Mouse (Mus musculus) forebrain, embryonic 15.5 days (tissue): ENCODE measurements around the gene Hnrnpa3. TPM values are rescaled to one million over a fixed set of nuclear protein-coding genes. Genes with fewer than 3 reads are reported as not detected.

Experiments used
- ATAC-seq: fragments of 200-750 bp; cut with Nextera tagmentation; replicated peaks from 2 replicates; pipeline ENCODE4 v1.8.0; 2017; ENCODE audit warnings: mild to moderate bottlenecking, moderate TSS enrichment, moderate library complexity
- H3K27ac ChIP-seq: fragments of 300-500 bp; sonication (generic); replicated peaks from 2 replicates; pipeline ENCODE4 v1.5.1; 2015; ENCODE audit warnings: mild to moderate bottlenecking, inconsistent platforms
- H3K27me3 ChIP-seq: fragments of 300-500 bp; sonication (generic); 2 replicates; pipeline ENCODE4 v1.6.1; 2015; ENCODE audit warnings: inconsistent platforms
- H3K36me3 ChIP-seq: fragments of 300-500 bp; sonication (generic); 2 replicates; pipeline ENCODE4 v1.6.1; 2015; ENCODE audit warnings: mild to moderate bottlenecking, inconsistent platforms
- H3K4me1 ChIP-seq: fragments of 300-500 bp; sonication (generic); 2 replicates; pipeline ENCODE4 v1.6.1; 2015; ENCODE audit warnings: inconsistent platforms
- H3K4me2 ChIP-seq: fragments of 300-500 bp; sonication (generic); replicated peaks from 2 replicates; pipeline ENCODE4 v1.6.1; 2015; ENCODE audit warnings: mild to moderate bottlenecking, inconsistent platforms
- H3K4me3 ChIP-seq: fragments of 300-500 bp; sonication (generic); 2 replicates; pipeline ENCODE4 v1.5.1; 2015; ENCODE audit warnings: mild to moderate bottlenecking, inconsistent platforms
- H3K9ac ChIP-seq: fragments of 300-500 bp; sonication (generic); replicated peaks from 2 replicates; pipeline ENCODE4 v1.6.1; 2015; ENCODE audit warnings: mild to moderate bottlenecking, inconsistent platforms
- H3K9me3 ChIP-seq: fragments of 300-500 bp; sonication (generic); 2 replicates; pipeline ENCODE4 v1.6.1; 2016; ENCODE audit warnings: inconsistent platforms
- WGBS: fragments of 180-500 bp; shearing (Covaris S2); methylation state at CpG from one replicate; pipeline ENCODE4 v1.1.7; 2015; ENCODE audit warnings: mixed read lengths; 5-methylcytosine and 5-hydroxymethylcytosine counted together
- polyA plus RNA-seq: library from polyadenylated mRNA; unstranded; fragments of >200 nt; fragmentation: Nextera tagmentation; extraction: Ambion mirVana; gene quantifications from 2 replicates; pipeline ENCODE4 v1.2.1, GENCODE M21; 2015

Hnrnpa3 gene
- polyA plus RNA-seq, 1 experiment from 2014 or later, result 256 TPM

DNA sequence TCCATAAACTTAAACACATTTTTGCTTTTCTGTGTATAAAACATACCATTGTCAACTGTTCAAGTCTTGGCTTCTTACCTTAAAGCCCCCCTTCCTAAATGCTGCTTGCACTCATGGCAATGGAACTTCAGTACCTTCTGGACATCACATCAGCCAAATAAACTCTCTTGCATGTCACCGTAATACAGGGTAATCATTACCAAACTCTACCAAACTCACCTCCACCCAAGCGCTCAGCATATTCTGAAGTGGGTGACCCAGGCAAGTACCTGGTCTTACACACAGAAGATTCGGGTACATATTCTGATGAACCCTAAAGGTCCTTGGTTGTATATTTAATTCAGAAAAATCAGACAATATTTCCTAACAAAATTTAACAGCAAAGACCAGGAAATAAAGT lies 41.5 kb downstream of the Hnrnpa3 start:
- Histone ChIP-seq H3K27ac (no peak overlapping the region), H3K9me3 (no peaks in the 10 kb centered on the region), H3K4me1 (peaks cover 25% of the 10 kb centered on the region), H3K4me2 (no peak overlapping the region), H3K27me3 (no peaks in the 10 kb centered on the region), H3K36me3 (no peaks in the 10 kb centered on the region), H3K4me3 (no peak overlapping the region), H3K9ac (no peak overlapping the region)
- WGBS, result 97% methylated on average over 3 of the region's 3 CpGs
- no peak for ATAC-seq

GRCm38 (mm10) chr2:75701207-75701606 lies 42.1 kb downstream of the Hnrnpa3 start:
- Histone ChIP-seq H3K9ac (no peak overlapping the region), H3K36me3 (no peaks in the 10 kb centered on the region), H3K4me1 (peaks cover 27% of the 10 kb centered on the region), H3K4me3 (no peak overlapping the region), H3K9me3 (no peaks in the 10 kb centered on the region), H3K27ac (no peak overlapping the region), H3K27me3 (no peaks in the 10 kb centered on the region), H3K4me2 (no peak overlapping the region)
- 73% methylated on average over 3 of the region's 3 CpGs for WGBS
- no peak for ATAC-seq

DNA sequence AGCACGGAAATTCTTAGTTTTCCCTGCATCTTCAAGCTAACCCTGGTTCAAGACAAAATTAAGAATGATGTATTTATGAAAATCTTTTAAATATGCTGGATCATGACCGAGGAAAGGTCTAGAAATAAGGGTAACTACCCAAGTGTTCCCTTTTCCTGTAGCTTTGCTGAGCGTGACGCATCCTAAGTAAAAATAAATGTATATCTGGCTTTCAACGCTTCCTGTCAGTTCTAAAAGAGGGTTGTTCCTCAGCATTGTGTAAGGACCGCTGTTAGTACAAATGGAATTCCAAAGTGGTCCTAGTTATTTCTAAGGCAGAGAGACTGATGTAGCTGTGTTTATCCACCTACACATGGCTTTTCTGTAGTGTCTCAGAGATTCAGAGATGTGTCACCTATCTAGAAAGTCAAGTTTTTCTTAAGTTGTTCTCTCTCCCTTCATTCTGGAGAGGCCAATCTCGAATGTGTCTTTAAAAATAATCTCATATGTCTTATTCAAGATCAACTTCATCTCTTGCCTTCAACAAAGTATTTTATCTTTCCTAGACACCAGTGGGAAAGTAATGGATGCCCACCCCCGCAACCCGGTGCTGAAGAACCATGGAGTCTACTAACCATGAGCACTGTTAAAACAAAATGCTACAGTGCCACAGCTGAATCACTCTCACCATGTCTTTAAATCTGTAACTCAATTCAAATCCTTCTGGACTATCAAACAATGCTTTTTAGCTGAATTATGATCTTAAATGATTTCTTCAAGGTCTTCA lies 42.9 kb downstream of the Hnrnpa3 start:
- Histone ChIP-seq H3K9ac (no peak overlapping the region), H3K27me3 (no peaks in the 10 kb centered on the region), H3K9me3 (no peaks in the 10 kb centered on the region), H3K4me3 (peak overlapping the region; percentile 54; the same call in 1 of the 2 replicates), H3K4me1 (peaks cover 33% of the 10 kb centered on the region), H3K4me2 (no peak overlapping the region; the same call in 1 of the 2 replicates), H3K36me3 (no peaks in the 10 kb centered on the region), H3K27ac (no peak overlapping the region)
- WGBS, result 81% methylated on average over 9 of the region's 9 CpGs
- no peak for ATAC-seq

DNA sequence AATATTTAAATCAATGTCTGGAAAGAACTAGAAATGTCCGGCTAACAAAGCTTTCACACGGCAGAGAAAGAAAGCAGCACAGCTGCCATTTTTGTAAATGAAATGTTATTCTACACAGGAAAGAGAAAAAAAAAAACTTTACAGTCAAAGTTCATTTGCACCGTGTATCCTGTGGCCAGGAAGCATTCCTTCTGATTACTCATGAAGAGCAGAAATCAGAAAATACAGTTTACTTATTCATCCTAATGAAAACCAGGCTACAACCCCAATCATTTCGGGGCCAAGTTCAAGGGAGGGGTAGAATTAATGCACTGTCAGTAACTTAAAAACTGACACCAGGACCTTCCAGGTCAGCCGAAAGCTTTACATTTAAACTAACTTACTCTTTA lies 43.5 kb downstream of the Hnrnpa3 start:
- 28% methylated on average over 5 of the region's 5 CpGs for WGBS
- Histone ChIP-seq H3K4me2 (peak overlapping the region; percentile 87), H3K27ac (no peak overlapping the region), H3K36me3 (no peaks in the 10 kb centered on the region), H3K4me1 (peaks cover 33% of the 10 kb centered on the region), H3K9ac (no peak overlapping the region), H3K27me3 (no peaks in the 10 kb centered on the region), H3K9me3 (no peaks in the 10 kb centered on the region), H3K4me3 (peak overlapping the region; percentile 54; the same call in 1 of the 2 replicates)
- ATAC-seq, result no peak

- Histone ChIP-seq H3K9me3 (no peaks in the 10 kb centered on the region), H3K4me3 (peak overlapping the region; percentile 54), H3K27me3 (no peaks in the 10 kb centered on the region), H3K9ac (peak overlapping the region; percentile 52), H3K4me2 (peak overlapping the region; percentile 87), H3K36me3 (no peaks in the 10 kb centered on the region), H3K4me1 (peaks cover 33% of the 10 kb centered on the region), H3K27ac (peak overlapping the region; percentile 79)
- under 1% methylated on average over 62 of the region's 62 CpGs for WGBS
- peak; percentile 86 for ATAC-seq
Measured at GRCm38 (mm10) chr2:75703375-75704181, 44.5 kb downstream of the Hnrnpa3 start.

GRCm38 (mm10) chr2:75704234-75705161 lies 45.4 kb downstream of the Hnrnpa3 start, which contains the start of gene Nfe2l2:
Gene Nfe2l2 (minus strand): TSS chr2:75704641.
- Histone ChIP-seq H3K4me1 (peaks cover 33% of the 10 kb centered on the region), H3K27me3 (no peaks in the 10 kb centered on the region)
- under 1% methylated on average over 51 of the region's 58 CpGs for WGBS

DNA sequence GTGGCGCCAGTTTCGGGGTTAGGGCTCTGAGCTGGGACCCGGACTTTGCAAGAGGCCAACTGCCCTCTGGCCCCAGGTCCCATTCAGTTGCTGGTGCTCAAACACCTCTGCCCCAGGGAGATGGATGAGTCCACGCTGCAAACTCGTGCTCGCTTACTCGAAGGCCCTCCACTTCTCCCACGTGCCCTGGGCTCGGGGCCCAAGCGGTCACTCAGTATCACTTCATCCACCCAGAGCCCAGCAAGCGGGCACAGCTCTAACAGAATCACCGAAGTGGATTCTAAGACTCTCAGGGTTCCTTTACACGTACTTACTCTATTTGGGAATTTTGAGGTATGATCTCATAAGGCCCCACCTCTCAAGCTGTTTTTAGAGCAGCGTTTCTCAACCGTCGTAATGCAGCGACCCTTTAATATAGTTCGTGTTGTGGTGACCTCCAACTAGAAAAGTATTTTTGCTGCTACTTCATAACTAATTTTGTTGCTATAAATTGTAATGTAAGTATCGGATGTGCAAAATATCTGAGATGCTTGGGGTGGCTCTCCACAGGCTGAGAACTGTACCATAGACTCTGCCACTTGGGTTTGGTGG lies 46.2 kb downstream of the Hnrnpa3 start:
- H3K36me3 ChIP-seq, result no peaks in the 10 kb centered on the region
- peaks cover 33% of the 10 kb centered on the region for H3K4me1 ChIP-seq
- no peaks in the 10 kb centered on the region for H3K9me3 ChIP-seq
- WGBS, result 29% methylated on average over 19 of the region's 19 CpGs
- peak overlapping the region; percentile 54 for H3K4me3 ChIP-seq
- H3K9ac ChIP-seq, result peak overlapping the region; percentile 52
- no peak for ATAC-seq
- H3K27ac ChIP-seq, result peak overlapping the region; percentile 79
- no peaks in the 10 kb centered on the region for H3K27me3 ChIP-seq
- H3K4me2 ChIP-seq, result peak overlapping the region; percentile 87

More at GRCm38 (mm10) chr2:75704234-75705161, 45.4 kb downstream of the Hnrnpa3 start, which contains the start of gene Nfe2l2:
- no peaks in the 10 kb centered on the region for H3K9me3 ChIP-seq
- H3K36me3 ChIP-seq, result no peaks in the 10 kb centered on the region
- peak within 1 kb of the TSS; percentile 52 for H3K9ac ChIP-seq
- H3K4me3 ChIP-seq, result peak within 1 kb of the TSS; percentile 54
- peak within 1 kb of the TSS; percentile 87 for H3K4me2 ChIP-seq
- peak within 1 kb of the TSS; percentile 79 for H3K27ac ChIP-seq
- peak; percentile 89 for ATAC-seq

DNA sequence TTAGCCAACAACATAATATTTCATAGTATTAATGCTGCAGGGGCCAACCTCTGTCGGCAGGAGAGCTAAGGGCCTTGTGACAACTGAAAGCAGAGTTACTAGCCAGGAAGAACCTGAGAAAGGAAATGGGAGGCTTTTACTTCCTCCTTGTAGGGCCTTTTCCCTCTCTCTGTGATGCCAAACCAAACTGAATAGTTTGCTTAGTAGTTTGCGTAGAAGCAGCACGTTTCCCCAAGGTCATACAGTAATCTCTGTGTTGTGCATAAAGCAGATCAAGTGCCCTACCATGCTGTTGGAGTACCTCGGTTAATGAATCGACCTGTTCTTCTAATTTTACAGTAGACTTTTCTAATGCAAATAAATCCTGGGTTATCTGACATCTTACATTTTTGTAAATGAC lies 47.4 kb downstream of the Hnrnpa3 start:
- H3K27me3 ChIP-seq, result no peaks in the 10 kb centered on the region
- no peak overlapping the region for H3K4me3 ChIP-seq
- H3K36me3 ChIP-seq, result no peaks in the 10 kb centered on the region
- H3K4me2 ChIP-seq, result no peak overlapping the region
- peaks cover 33% of the 10 kb centered on the region for H3K4me1 ChIP-seq
- no peak overlapping the region for H3K9ac ChIP-seq
- H3K9me3 ChIP-seq, result no peaks in the 10 kb centered on the region
- no peak overlapping the region for H3K27ac ChIP-seq
- no peak for ATAC-seq
- WGBS, result 41% methylated on average over 5 of the region's 5 CpGs

DNA sequence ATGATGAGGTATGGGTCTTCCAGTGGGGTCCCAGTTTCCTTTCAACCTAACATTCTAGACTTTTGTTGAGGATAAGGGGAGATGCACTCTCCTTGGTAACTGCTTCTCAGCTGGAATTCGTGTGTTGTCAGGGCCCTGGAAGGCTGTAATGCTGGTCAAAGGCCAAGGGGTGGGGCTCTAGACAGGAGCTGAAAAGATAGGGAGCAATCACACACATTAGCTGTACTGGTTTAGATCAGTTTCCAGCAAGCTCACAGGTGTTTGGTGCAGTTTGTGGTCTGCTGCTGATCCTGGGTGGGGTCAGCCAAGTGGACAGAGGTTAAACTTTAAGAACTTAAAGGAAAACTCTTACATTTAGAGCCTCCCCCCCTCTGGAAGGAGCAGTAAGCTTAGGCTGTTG lies 48.4 kb downstream of the Hnrnpa3 start:
- ATAC-seq, result no peak
- WGBS, result 27% methylated on average over 1 of the region's 1 CpGs

DNA sequence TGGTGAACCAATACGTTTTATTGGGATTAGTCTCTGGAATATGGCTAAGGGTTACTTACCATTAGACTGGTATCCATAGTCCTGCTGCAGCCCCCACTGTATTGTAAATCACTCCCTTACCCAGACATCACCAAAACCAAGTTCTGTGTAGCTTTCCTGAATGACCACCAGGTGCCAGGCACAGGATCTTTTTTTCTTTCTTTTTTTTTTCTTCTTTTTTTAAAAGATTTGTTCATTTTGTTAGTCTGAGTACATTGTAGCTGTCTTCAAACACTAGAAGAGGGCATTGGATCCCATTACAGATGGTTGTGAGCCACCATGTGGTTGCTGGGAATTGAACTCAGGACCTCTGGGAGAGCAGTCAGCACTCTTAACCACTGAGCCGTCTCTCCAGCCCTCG lies 54.0 kb downstream of the Hnrnpa3 start:
- ATAC-seq, result no peak
- Histone ChIP-seq H3K27ac (no peak overlapping the region), H3K4me3 (no peak overlapping the region), H3K36me3 (no peaks in the 10 kb centered on the region), H3K9ac (no peak overlapping the region), H3K4me2 (no peak overlapping the region), H3K4me1 (peaks cover 10% of the 10 kb centered on the region; the same call in 1 of the 2 replicates), H3K9me3 (no peaks in the 10 kb centered on the region), H3K27me3 (no peaks in the 10 kb centered on the region)
- WGBS, result 93% methylated on average over 3 of the region's 3 CpGs

More for the DNA sequence above, 48.4 kb downstream of the Hnrnpa3 start:
- Histone ChIP-seq H3K27me3 (no peaks in the 10 kb centered on the region), H3K4me2 (no peak overlapping the region), H3K4me1 (peaks cover 31% of the 10 kb centered on the region), H3K27ac (no peak overlapping the region), H3K4me3 (no peak overlapping the region), H3K9me3 (no peaks in the 10 kb centered on the region), H3K36me3 (no peaks in the 10 kb centered on the region), H3K9ac (no peak overlapping the region)

DNA sequence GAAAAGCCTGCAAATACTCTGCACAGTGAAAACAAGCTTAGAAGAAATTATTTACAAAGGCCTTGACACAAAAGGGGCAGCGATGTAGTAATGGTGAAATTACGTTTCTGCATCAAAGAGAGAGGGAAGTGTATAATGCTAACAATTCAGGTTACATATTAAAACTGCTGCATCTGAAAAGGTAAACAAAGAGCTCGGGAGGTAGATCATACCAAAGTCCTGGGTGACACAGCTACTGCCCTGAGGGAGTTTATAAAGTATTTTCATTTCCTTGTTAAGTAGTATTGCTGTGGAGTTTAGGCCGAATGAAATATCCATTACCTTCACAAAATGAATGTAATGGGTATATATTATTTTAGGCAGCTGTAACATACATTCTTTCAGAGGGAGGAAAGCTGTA lies 55.7 kb downstream of the Hnrnpa3 start:
- H3K9ac ChIP-seq, result no peak overlapping the region
- no peaks in the 10 kb centered on the region for H3K27me3 ChIP-seq
- peaks cover 10% of the 10 kb centered on the region; the same call in 1 of the 2 replicates for H3K4me1 ChIP-seq
- no peak overlapping the region for H3K4me3 ChIP-seq
- no peak overlapping the region for H3K4me2 ChIP-seq
- 52% methylated on average over 4 of the region's 4 CpGs for WGBS
- H3K9me3 ChIP-seq, result no peaks in the 10 kb centered on the region
- no peak for ATAC-seq
- H3K27ac ChIP-seq, result no peak overlapping the region
- H3K36me3 ChIP-seq, result no peaks in the 10 kb centered on the region
